Mouse (Mus musculus) lung, adult 2 months (tissue): ENCODE data around the gene Msn.

Experiments
- CTCF ChIP-seq: fragments of 200-500 bp; IDR thresholded peaks from 2 replicates; pipeline ENCODE4 v1.5.1; 2011; ENCODE audit warnings: mild to moderate bottlenecking, low read length, control low read depth; ENCODE audit not compliant: insufficient read depth
- POLR2A ChIP-seq: fragments of 200-500 bp; IDR thresholded peaks from 2 replicates; pipeline ENCODE4 v1.6.1; 2011; ENCODE audit warnings: low read depth, mild to moderate bottlenecking, control low read depth, low read length, borderline replicate concordance; ENCODE audit errors: extremely low read depth

DNA sequence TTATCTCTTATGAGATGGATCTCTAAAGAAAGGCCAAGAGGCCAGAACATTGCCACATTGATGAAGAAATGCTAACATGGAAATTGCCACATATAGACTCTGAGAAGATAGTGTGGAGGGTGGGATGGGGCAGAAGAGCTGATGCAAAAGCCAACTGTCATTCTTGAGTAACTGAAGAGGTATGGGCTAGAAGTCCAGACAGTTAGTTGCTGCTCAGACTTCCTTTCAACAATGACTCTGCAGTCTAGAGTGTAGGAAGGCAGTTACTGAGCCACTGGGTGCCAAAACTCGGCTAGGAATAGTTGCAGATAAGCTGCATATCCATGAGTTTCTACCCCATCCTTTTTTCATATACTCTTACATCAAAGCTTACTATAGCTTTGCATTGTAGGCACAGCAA is 122.2 kb downstream of the Msn start:
- no peak for TF ChIP-seq POLR2A
- TF ChIP-seq CTCF, result no peak
